Mouse (Mus musculus) fibroblast of lung, adult 2 months (primary cell): ENCODE results near the gene Dpp9.

Experiments
- DNase-seq: peaks from one replicate; pipeline ENCODE4 v3.0.0-alpha.2; 2011; ENCODE audit warnings: low read depth

The Dpp9 gene

DNA sequence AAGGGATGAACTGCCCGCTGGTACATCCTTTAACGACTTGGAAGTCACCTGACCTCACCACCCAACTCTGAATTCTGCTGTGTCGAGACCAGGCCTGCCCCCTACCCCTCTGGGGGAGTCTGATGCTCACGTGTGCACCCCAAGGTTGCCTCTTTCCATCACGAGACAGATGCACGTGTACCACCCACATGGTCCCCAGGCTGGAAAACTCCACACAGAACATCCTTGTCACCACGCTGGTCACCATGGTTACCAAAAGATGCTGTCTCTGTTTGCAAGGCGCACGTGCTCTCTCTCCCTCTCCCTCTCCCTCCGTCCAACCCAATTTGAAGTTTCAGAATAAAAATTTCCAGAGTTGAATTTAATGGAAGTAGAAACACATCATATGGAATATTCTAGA is 11.2 kb upstream of the Dpp9 start:
- DNase-seq, result no peak

DNA sequence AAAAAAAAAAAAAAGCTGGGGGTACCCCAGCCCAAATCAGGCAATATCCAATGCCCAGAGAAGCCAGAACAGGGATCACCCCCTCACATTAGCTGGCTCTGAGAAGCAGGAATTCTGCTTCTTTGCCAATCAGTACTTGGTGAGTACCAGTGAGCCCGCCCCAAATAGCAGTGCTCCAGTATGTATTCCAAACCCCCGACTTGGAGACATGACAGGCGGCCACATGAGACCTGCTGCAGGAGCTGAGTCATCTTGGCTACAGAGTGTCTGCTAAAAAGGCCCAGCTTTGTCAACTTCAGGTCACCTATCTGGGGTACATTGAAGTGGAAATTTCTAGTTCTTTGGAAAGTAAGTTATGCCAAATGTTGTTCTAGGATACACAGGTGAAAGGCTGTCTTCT is 7.9 kb upstream of the Dpp9 start:
- DNase-seq, result no peak

- DNase-seq, result no peak
Observed at GRCm38 (mm10) chr17:56224916-56225315, 6.2 kb upstream of the Dpp9 start.

DNA sequence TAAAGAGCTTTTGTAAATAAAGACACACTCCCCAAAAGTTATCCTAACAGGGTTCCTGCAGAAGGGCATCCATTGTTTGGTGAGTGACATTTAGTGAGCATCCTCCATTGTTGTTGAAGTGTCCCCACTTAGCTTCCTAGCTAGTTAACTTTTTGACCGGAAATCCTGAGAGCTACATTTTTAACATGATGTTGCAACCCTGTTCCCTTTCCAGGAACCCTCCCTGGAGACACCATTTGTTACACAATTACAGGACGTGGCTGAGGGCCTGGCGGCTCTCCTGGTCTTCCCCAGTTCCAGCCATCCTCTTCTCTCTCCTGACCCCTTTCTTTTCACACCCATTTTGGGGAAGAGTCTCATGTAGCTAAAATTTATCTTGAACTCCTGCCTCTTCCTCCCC is 1.1 kb upstream of the Dpp9 start:
- no peak for DNase-seq

DNA sequence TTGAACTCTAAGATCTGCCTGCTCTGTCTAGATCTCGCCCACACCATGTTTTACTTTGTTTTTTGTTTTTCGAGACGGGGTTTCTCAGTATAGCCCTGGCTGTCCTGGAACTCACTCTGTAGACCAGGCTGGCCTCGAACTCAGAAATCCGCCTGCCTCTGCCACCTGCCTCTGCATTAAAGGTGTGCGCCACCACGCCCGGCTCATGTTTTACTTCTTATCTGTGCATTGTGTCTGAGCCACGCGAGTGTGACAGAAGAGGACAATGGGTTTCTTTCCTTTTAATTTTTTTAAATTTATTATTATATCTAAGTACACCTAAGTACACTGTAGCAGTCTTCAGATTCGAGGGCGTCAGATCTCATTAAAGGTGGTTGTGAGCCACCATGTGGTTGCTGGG is 546 bp upstream of the Dpp9 start:
- no peak for DNase-seq

DNA sequence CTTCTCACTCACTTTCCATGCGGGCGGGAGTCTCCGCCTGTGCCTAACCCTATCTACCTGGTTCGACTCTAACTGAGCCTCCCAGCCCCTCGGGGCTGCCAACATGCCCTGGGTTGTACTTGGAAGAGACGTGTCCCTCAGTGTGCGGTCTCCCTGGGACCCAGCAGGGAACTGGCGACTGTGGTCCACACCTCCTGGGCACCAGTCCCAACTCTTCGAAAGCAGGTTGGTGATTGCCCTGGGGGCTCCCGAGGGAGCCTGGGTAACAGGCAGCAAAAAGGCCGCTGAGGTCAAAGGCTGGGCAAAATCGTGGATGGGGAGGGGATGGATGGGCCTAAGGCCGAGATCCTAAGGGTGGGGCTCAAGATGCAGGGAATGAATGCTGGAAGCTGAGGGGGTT is 1.0 kb downstream of the Dpp9 start:
- DNase-seq, result no peak

GRCm38 (mm10) chr17:56214229-56214628 is 4.5 kb downstream of the Dpp9 start:
- DNase-seq, result no peak

DNA sequence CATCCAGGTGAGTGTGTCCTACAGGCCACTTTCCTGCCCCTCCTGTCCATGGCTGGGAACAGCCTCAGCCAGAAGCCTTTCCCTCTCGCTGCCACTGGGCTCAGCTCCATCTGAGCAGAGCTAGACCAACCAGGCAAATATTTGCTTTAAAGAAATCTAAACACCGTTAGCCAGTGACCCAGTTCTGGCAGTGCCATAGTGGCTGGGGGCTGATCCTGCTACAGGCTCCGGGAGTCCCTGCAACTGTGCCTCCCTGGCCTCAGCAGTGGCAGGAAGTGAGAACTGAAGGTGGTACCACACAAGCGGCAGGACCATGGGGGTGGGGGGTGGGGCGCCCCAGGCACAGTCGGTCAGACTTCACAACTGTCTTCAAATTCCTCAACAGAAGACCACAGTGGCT is 6.0 kb downstream of the Dpp9 start:
- DNase-seq, result no peak

GRCm38 (mm10) chr17:56211090-56211489 is 7.6 kb downstream of the Dpp9 start:
- no peak for DNase-seq

DNA sequence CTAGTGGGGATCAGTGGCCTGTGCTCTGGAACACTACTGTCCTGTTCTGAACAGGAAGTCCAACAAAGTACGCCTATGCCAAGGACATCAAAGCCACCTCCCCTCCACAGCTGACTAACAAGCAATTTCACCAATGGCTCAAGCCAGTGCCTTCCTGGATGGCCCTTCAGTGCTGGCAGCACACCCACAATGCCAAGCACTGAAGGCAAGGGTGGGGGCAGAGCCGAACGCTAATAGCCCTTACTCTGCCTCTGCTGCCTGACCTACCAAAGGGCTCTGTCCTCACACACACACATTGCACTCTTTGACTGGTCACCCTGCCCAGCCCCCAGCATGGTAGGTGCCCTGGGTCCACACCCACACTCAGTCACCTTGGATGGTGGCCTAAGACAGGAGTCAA is 9.9 kb downstream of the Dpp9 start:
- DNase-seq, result no peak

DNA sequence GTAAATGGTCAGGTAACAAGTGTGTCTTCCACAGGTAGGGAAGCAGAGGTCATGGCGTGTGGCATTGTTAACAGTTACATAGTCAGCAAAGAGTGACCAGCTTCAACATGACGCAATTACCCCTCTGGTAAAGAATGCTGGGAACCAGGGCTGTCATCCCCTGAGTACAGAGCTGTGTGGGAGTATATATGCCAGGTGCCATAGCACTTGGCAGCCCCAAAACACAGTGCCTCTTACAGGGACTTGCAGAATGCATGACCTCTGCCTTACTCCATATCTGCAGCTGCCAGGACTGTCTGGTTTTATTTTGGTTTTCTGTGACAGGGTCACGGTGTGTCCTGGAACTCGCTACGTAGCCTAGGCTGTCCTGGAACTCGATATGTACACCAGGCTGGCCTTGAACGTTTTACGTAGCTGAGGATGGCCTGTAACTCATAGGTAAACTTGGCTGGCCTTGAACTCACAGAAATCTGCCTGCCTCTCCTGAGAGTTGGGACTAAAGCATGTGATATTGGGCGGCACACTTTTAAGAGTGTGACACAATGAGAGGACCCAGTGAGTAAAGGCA is 10.7 kb downstream of the Dpp9 start:
- DNase-seq, result no peak

GRCm38 (mm10) chr17:56206986-56207674 is 11.6 kb downstream of the Dpp9 start:
- DNase-seq, result no peak

DNA sequence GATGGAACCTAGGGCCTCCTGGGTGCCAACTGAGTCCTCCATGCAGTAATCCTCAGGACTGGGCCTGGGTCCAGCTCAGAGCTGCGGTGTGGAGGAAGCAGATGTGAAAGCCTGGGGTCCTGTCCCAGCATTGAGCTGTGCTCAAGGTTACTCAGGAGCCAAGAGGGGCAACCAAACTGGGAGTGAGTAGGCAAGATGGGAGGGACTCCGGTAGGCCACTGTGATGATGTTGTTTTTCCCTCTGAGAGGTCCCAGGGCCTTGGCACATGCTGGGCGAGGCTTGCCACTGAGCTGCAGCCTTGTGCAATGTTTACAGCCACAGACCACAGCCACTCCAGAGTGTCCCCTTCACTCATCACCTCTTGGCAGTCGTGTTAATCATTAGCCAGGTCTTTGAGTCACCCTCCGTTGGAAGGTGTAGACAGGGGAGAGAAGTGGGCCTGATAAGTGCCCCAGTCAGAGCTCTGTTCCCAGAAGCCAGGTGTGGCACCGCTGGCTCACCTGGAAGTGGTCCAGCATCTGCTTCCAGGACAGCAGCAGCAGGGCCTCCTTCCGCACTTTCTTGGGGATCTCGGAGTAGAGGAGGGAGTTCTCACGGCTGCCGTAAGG is 12.3 kb downstream of the Dpp9 start:
- no peak for DNase-seq

DNA sequence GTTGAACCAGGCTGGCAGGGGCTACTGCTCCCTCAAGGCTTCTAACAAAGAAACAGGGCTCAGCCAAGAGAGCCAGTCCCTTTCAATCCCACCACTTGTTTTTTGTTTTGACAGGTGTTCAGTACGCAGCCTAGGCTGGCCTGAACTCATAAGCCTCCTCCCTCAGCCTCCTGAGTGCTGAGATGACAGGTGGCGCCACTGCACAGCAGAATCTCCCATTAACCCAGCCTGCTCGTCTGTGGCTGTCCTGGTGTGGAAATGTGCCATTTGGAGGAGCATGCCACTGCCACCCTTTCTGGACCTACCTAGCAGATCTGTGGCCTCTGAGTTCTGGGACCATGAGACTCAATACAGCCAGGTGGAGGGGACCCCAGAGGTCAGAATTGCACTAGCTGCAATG is 15.0 kb downstream of the Dpp9 start:
- no peak for DNase-seq

DNA sequence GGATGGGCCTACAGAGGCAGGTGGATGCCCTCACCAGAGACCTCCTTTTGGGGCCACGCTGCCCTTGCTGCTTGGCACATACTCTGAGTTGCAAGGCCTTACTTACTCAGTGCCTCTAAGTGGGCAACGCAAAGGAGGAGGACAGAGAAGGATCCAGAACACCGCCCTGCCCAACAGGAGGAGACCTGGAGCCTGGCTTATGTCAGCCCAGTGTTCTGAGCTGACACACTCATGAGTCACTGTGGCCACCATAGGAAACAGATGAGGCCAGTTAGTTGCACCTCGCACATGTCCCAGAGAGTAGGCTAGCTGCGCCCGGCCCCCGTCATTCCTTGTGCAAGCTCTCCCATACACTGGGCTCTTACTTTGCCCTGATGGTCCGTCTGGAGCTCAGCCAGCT is 16.2 kb downstream of the Dpp9 start:
- DNase-seq, result no peak

DNA sequence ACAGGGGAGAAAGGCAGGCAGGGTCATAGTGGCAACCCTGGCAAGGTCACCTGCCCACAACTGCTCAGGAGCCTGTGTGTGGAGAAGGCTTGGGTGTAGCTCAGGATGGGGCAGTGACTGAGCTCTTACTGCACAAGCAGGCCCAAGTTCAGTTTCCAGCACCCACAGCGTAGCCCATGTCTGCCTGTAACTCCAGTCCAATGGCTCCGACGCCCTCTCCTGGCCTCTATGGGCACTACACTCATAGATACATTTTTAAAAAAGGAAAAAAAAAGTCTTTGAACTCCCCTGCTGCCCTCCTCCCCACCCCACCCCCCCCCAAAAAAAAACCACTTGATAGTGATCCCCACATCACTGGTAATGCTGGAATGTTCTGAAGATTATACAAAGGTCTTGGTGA is 17.1 kb downstream of the Dpp9 start:
- no peak for DNase-seq

DNA sequence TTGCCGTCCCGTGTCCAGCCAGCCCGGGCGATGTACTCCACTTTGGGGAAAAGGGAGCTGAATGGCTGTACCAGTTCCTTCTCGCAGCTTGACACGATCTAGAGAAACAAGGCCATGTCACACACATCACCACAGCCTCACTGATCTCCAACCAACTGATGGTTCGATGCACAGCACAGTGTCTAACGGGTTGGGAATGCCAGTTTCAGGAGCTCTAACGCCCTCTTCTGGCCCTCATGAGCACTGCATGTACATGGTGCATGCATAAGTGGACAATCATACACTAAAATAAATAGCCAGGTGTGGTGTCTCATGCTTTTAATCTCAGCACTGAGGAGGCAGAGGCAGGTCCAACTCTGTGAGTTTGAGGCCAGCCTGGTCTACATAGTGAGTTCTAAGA is 18.1 kb downstream of the Dpp9 start:
- no peak for DNase-seq

DNA sequence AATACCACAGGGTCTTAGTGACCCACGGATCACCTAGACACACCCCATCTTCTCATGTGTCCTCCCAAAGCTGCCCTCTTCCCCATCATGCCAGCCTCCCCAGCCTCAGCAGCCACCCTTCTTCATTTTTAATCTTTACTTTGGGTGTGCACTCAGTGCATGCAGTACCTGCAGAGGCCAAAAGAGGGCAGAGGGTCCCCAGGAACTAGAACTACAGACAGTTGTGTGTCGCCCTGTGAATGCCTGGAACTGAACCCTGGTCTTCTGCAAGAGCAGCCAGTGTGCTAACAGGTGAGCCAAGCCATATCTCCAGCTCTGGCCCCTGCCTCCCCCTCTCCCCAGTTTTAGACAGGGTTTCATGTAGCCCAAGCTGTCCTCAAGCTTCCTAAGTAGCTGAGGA is 21.8 kb downstream of the Dpp9 start:
- DNase-seq, result no peak

- no peak for DNase-seq
Observed at GRCm38 (mm10) chr17:56194765-56195164, 23.9 kb downstream of the Dpp9 start.

DNA sequence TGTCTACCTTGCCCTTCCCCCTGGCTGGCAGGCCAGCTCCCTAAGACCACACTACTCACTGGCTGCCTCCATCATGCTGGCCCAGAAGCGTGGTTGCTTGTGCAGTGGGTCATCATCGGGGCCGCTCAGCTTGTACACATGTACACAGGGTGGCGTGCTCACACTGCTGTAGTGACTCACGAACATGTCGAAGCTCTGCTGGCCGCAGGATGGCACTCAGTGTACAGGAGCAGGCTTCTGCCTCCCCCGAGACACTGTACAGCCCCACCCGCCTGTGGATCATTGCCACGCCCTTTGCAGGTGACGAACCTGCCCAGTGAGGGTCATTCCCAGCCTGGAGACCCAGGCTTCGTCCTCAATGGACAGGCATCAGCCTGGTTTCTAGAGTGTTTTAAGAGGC is 24.3 kb downstream of the Dpp9 start:
- DNase-seq, result no peak

DNA sequence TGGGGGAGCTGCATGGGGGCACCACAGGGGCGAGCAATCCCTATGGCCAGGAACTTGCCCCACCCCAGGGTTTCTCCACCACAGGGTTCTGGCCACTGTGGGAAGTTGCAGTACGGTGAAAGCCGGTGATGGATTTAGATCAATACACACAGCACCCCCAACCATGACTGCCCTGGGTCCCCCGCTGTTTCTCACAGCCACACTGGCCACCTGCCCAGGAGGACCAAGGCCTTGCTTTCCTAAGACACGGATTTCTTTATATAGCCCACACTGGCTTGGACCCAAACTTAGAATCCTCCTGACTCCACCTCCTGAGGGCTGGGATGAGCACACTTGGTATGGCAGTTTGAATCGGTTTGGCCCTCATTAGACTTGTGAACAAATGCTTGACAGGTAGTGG is 27.4 kb downstream of the Dpp9 start:
- DNase-seq, result no peak

GRCm38 (mm10) chr17:56185281-56186141 is 33.2 kb downstream of the Dpp9 start:
- no peak for DNase-seq

GRCm38 (mm10) chr17:56183658-56184103 is 35.0 kb downstream of the Dpp9 start, which contains the start of gene Mydgf:
Gene Mydgf, minus strand, starts transcription at chr17:56183920.
- DNase-seq, result peak; percentile 86
